Mouse (Mus musculus) CD4-positive, CD25-positive, alpha-beta regulatory T cell, adult 9 weeks (primary cell): ENCODE data around the gene RPS10-NUDT3. TPM values are rescaled to one million over a fixed set of nuclear protein-coding genes. Genes with fewer than 3 reads are reported as not detected.

Experiments
- polyA plus RNA-seq: library from polyadenylated mRNA; unstranded; fragments of 100-300 nt; shearing (Covaris generic); gene quantifications from one replicate; pipeline ENCODE4 v1.2.1, GENCODE M21; 2017

RPS10-NUDT3 gene
- not detected for polyA plus RNA-seq

GRCm38 (mm10) chr17:27634871-27635574 is at the start of gene RPS10-NUDT3:
RPS10-NUDT3 (minus strand) TSS chr17:27635222.

GRCm38 (mm10) chr17:27655089-27656010 is 20.3 kb upstream of the RPS10-NUDT3 start, which contains the start of gene Pacsin1:
Pacsin1 (plus strand) TSS chr17:27655509.

GRCm38 (mm10) chr17:27636132-27637020 is 1.4 kb upstream of the RPS10-NUDT3 start, which contains the start of gene Rps10:
Rps10 (minus strand) TSS chr17:27636669.

GRCm38 (mm10) chr17:27623360-27624326 is 11.4 kb downstream of the RPS10-NUDT3 start, which contains the start of gene Nudt3:
Nudt3 (minus strand) TSS chr17:27623495.

GRCm38 (mm10) chr17:27565163-27565941 is 69.7 kb downstream of the RPS10-NUDT3 start, which contains the start of gene AI413582:
AI413582 (minus strand) TSS chr17:27565756.

GRCm38 (mm10) chr17:27556315-27557011 is 78.6 kb downstream of the RPS10-NUDT3 start, which contains the start of gene Hmga1:
Hmga1 (plus strand) TSS chr17:27556497.

Other genes with a start within 250 kb of the RPS10-NUDT3 start
- not detected for gene Grm4, start 113.8 kb downstream of the RPS10-NUDT3 start, polyA plus RNA-seq
- gene Hmga1, start 78.7 kb downstream of the RPS10-NUDT3 start, polyA plus RNA-seq, result 88.2 TPM
- gene AI413582, start 69.5 kb downstream of the RPS10-NUDT3 start, polyA plus RNA-seq, result 201 TPM
- gene Nudt3, start 11.7 kb downstream of the RPS10-NUDT3 start, polyA plus RNA-seq, result 9.5 TPM
- 1,649 TPM for gene Rps10, start 1.4 kb upstream of the RPS10-NUDT3 start, polyA plus RNA-seq
- 44.4 TPM for gene Pacsin1, start 20.3 kb upstream of the RPS10-NUDT3 start, polyA plus RNA-seq
- gene Spdef, start 93.7 kb upstream of the RPS10-NUDT3 start, polyA plus RNA-seq, result not detected
- gene D17Wsu92e, start 185.4 kb upstream of the RPS10-NUDT3 start, polyA plus RNA-seq, result 6.2 TPM
- gene Snrpc, start 202.9 kb upstream of the RPS10-NUDT3 start, polyA plus RNA-seq, result 224 TPM
- 1.0 TPM for gene Uhrf1bp1, start 221.2 kb upstream of the RPS10-NUDT3 start, polyA plus RNA-seq